Mouse (Mus musculus) liver, adult 2 months (tissue): ENCODE data around the gene Ubxn2a.

Experiments used
- CTCF ChIP-seq: fragments of 200-500 bp; IDR thresholded peaks from 2 replicates; pipeline ENCODE4 v1.5.1; 2011; ENCODE audit warnings: low read depth, low read length, control low read depth
- POLR2A ChIP-seq: fragments of 200-500 bp; IDR thresholded peaks from 2 replicates; pipeline ENCODE4 v1.6.1; 2011; ENCODE audit warnings: low read length, control low read depth; ENCODE audit not compliant: insufficient read depth; ENCODE audit errors: extremely low read depth

DNA sequence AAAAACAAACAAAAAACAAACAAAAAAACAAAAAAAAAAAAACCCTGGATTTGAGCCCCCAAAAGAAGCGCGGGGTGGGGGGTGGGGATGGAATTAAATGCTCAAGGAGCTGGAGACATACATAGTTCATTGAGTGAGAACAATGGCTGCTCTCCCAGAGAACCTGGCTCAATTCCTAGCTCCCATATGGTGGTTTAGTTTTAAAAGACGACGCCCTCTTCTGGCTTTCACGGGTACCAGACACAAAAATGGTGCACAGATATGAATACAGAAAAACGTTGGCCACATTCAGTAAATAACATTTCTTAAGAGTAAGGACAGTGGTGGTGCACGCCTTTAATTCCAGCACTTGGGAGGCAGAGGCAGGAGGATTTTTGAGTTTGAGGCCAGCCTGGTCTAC is 1.6 kb downstream of the Ubxn2a start:
- TF ChIP-seq POLR2A (no peak), CTCF (no peak)
